Mouse (Mus musculus) thymus, postnatal 0 days (tissue): ENCODE results near the gene Usp44. TPM values are rescaled to one million over a fixed set of nuclear protein-coding genes. Genes with fewer than 3 reads are reported as not detected.
"Not testable (repeated sequence)": the region's sequence is repeated elsewhere in the genome, so short reads cannot be mapped to it uniquely, and the experiment has no call there.

ENCODE experiments used
- DNase-seq: peaks from one replicate; pipeline ENCODE4 v3.0.0-alpha.2; 2015; ENCODE audit warnings: low spot score
- polyA plus RNA-seq: library from polyadenylated mRNA; unstranded; fragments of >200 nt; fragmentation: Nextera tagmentation; extraction: Ambion mirVana; gene quantifications from 2 replicates; pipeline ENCODE4 v1.2.1, GENCODE M21; 2015

Gene Usp44
- polyA plus RNA-seq: 3.0 and 3.4 TPM in 2 replicates

DNA sequence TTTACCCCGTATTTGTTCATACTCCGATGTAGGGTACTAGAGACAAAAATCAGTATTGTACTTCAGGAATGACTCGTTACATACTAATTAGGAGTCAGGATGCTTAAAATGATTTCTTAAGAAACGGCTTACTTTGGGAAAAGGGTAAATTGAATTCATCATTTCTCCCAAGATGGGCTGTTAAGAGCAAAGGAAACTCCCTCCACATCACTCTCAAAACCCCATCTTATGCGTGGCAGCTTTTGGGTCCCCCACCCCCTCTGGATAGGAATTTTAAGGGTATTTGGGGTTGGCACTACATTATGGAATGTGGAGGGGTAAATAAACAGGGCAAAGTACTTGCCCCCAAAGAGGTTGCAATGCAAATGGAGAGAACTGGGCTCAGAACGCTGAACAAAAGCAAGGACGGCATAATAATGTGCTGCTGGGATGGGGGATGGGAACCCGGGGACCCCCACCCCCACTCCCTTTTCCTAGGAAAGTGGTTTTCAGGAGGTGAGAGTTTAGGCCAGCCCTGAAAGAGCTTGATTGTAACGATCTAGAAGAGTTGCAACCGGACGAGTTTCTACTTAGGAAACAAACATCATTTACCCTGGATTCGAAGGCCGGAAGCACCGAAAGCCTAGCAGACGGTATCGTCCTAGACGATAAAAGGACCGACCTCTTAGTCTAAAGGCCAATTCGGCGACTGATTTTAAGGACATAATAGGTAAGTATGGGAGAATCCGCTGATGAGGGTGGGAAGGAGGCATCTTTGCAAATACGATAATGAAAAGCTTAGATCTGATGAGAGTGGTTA lies at the start of gene Usp44:
Gene Usp44 (plus strand): TSS at position 625 of the 799 bp plus-strand sequence.
- DNase-seq: no peak

DNA sequence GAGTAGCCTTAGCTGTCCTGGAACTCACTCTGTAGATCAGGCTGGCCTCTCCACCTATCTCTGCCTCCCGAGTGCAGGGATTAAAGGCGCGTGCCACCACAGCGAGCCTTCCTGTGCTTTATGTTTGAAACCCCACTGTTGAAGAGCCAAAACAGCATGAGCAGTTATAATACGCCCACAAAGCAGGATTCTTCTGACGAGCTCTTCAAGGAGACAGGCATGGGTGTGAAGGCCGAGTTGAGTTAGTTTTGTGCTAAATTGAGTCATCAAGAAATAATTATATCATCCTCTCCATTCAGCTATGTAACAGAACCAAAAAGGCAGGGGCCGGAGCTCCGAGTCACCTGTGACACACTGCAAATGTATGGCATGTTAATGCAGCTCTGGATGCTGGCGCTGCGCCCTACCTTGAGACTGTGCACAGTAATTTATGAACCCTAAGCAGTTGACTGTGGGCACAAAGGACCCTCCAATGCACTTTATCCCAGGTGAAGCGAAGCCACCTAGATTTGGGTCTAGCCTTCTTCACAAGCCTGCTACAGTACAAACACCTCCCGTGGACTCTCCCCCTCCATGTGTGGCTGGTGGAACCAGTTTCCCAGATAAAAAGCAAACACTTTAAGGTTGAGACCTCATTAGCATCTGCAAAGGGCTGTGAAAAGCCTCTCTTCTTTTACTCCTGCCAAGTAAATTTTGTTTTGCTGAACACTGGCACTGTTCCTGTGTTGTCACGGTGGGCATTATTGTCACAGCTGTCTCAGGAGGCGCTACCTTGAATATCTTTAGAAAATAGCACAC lies 47.9 kb upstream of the Usp44 start:
- DNase-seq: no peak

- no peak for DNase-seq
Observed at GRCm38 (mm10) chr10:93799711-93800362, 31.5 kb upstream of the Usp44 start.

DNA sequence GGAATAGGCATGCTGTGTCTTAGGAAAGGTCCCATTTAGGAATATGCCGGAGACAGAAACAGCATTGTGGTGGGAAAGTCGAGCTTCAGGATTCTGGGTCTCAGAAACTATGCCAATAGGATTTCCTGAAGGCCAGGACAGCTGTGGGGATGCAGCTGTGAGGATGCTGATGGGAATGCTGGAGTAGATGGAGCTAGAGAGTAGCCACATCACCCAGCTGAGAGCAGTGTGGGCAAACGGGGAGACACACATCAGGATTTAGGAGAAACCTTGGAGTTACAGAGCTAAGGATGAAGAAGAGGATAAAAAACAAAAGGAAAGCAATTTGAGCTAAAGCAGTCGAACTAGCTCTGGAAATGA lies 31.0 kb upstream of the Usp44 start:
- no peak for DNase-seq

DNA sequence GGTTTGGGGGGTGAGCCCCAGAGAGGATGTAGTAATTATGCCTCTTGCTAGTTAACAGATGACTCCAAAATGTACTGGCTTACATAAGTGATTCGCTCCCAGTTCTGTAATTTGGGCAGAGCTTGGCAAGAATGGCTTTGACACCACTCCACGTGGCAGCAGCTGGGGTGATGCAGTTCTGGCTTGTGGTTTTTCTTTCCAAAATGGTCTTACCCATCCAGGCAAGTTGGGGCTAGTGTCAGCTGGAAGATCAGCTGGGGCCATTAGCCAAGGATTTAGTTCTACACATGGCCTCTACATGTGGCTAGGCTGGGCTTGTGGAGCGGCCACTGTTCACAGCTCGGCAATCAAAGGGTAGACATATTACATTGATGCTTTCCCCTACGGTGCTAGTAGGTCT lies 30.5 kb upstream of the Usp44 start:
- DNase-seq: no peak

- DNase-seq: no peak
Observed at GRCm38 (mm10) chr10:93803199-93803598, 28.2 kb upstream of the Usp44 start.

- not testable (repeated sequence) for DNase-seq
Observed at GRCm38 (mm10) chr10:93809438-93809837, 21.9 kb upstream of the Usp44 start.

GRCm38 (mm10) chr10:93810590-93811185 lies 20.7 kb upstream of the Usp44 start:
- DNase-seq: peak; percentile 61

GRCm38 (mm10) chr10:93812098-93812497 lies 19.3 kb upstream of the Usp44 start:
- no peak for DNase-seq

DNA sequence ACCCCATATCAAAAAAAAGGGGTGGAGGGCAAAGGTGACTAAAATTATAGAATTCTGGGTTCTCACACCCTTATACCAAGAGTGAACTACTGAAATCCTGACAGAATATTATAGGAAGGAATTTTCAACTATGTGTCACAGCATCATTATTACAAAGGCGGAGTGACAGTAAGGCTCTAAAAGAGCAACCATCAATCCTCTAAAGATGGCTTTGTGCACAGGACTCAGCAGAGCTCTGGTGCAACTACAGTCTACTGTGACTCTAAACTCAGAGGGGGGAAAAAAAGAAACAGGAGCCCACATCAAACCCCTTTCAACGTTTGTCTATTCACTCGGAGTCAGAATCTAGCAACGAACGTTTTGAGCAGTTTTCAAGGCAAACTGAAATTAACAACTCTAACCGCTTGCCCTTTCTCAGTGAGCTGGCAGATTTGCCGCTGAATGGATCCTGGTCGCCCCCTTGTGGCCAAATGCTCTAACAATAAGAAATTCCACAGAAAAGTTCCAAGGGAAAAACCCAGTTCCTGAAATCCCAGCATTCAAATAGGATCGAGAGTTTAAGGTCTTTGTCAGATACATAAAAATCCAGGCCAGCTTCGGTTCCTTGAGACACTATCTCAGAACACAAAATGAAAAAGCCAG lies 18.5 kb upstream of the Usp44 start:
- DNase-seq: peak; percentile 66

- DNase-seq: no peak
Observed at GRCm38 (mm10) chr10:93813755-93814154, 17.6 kb upstream of the Usp44 start.

DNA sequence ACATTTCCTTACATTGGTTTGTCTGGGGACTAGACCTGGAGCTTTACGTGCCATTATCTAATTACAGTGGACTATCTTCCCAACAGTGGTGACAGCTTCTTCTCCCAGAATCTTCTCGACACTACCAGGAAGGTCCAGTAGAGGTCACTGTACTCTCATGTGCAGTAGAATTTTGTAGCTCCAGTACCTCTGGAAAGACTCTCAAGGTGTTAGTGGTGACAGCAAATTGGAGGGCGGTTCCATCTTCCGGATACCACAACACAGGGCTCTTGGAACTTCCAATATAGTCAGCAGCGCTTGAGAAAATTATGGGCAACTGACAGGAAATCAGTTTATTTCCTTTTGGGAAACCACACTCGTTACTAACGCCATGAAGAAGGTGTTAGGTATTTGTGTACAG lies 12.7 kb upstream of the Usp44 start:
- DNase-seq: peak; percentile 84

DNA sequence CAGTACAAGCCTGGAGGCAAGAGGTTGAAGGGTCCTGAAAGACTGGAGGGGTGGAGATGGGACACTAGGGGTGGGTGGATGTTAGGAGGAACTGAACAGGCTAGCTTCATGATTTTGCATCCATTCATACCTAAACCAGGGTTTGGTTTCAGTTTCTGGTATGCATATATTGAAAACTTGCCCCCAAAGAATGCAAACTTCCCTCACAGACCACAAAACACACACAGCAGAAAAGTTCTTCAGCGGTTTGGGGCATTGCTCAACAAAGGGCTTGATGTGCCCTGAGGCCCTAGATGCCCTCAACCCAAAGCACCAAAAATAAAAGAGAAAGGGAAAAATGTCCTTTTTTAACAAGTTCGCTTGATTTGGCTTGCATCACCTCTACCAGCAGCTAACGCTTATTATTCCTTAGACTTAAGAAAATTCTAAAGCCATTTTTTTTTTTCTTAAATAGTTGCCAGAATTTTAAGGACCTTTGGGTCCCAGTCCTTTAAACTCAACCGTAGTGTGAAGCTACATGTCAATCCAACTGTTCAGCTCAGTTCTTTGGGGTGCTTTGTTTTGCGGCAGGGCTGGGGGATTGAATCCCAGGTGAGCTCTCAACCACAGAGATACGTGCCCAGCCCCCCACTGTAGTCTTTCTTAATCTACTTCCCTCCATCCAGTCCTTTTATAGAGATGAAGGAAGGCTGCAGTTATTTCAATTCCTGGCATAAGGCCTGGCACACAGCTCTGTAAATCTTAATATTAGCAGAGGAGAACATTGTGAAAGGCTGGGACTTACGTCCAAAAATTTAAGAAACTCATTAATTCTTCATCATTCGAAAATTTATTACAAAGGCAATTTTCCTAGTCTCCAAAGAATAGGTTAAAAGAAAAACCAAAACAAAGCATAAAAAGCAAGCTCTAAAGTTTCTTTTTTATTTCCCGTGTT lies 1.2 kb upstream of the Usp44 start:
- no peak for DNase-seq

GRCm38 (mm10) chr10:93831730-93832574 lies 597 bp downstream of the Usp44 start:
- no peak for DNase-seq

- no peak for DNase-seq
Observed at GRCm38 (mm10) chr10:93832811-93833210, 1.5 kb downstream of the Usp44 start.

- no peak for DNase-seq
Observed at GRCm38 (mm10) chr10:93833370-93833698, 2.0 kb downstream of the Usp44 start.

DNA sequence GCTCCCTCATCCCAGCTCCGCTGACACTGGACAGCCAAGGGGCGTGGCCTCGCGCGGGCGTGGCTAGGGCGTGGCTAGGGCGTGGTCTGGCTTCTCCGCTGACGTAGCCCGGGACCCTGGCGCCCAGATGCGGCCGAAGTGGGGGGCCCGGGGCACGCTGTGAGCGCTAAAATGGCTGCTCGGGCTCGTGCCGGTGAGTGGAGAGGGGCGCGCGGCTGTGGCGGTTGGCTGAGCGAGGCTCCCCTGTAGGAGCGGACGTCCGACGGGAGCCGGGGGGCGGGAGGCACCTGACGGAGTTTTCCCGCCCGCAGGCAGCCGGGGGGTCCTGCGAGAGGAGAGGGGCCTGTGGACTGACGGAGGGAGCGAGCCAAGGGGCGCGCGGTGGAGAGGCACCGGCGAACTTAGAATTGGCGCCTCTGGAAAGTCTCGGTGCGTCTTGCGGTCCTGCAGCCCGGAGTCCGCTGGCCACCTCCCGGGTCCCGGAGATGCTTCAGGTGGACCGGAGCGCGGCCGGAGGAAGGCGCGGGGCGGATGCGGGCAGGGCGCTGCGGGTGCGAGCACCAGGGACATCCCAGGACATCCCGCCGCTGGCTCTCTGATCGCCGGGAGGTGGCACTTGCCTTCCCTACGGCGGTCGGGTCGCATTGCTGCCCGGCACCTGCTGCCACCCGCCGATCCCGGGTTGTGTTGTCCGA lies 2.5 kb downstream of the Usp44 start:
- peak; percentile 80 for DNase-seq

GRCm38 (mm10) chr10:93834394-93834745 lies 3.0 kb downstream of the Usp44 start:
- no peak for DNase-seq

DNA sequence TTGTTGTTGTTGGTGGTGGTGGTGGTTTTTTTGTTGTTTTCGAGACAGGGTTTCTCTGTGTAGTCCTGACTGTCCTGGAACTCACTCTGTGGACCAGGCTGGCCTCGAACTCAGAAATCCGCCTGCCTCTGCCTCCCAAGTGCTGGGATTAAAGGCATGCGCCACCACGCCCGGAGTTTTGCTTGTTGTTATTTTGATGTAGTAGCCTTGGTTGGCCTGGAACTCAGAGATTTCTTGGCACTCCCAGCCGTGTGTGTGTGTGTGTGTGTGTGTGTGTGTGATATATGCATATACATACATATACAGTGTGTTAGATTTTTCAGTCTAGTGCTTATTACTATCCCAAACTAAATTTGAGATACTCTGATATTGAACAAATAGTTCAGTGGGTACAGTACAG lies 3.8 kb downstream of the Usp44 start:
- DNase-seq: not testable (repeated sequence)
